Mouse (Mus musculus) heart, postnatal 36 days (tissue): Measurements from ENCODE around the gene Erf. TPM values are rescaled to one million over a fixed set of nuclear protein-coding genes. Genes with fewer than 3 reads are reported as not detected.

ENCODE experiments used
- DNase-seq, 2 experiments: peaks; one replicate each; pipeline ENCODE4 v3.0.0; 2021 to 2022
- intact Hi-C: fragments of 180-260 bp; cut with DNase I; formaldehyde crosslinking; loops from one replicate; pipeline ENCODE4 v1.15.1; 2025
- microRNA-seq, 2 experiments: library from miRNA; unstranded; fragments of <30 nt; microRNA quantifications; one replicate each; pipeline ENCODE4 v1.2.0; 2021; ENCODE audit warnings: borderline number of aligned reads in 2 of 2
- total RNA-seq, 2 experiments: library from RNA; stranded (reverse); gene quantifications; 2 replicates each; pipeline ENCODE4 v1.2.3; 2021

Gene Erf
- total RNA-seq, 2 experiments from 2014 or later: 22.3 to 26.2 TPM

- intact Hi-C loops: no loop called here
- peak; percentile 95 for DNase-seq
Measured at GRCm38 (mm10) chr7:25219756-25220456, 30.7 kb downstream of the Erf start.

DNA sequence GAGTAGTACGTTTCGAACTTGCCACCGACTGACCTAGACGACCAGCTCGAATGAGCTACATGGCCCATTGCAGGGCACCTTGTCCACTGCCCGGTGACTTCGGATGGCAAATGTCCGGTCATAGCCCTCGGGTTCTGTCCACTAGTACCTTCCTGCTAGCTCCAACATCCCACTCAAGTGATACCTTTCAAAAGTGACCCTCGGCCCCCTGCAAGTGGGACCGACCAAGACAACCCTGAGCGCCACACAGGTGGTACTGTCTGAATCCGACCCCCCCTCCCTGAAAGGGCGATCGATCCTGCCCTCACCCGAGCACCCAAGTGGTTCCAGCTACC is 31.2 kb downstream of the Erf start:
- DNase-seq: no peak
- intact Hi-C loops: no loop called here

DNA sequence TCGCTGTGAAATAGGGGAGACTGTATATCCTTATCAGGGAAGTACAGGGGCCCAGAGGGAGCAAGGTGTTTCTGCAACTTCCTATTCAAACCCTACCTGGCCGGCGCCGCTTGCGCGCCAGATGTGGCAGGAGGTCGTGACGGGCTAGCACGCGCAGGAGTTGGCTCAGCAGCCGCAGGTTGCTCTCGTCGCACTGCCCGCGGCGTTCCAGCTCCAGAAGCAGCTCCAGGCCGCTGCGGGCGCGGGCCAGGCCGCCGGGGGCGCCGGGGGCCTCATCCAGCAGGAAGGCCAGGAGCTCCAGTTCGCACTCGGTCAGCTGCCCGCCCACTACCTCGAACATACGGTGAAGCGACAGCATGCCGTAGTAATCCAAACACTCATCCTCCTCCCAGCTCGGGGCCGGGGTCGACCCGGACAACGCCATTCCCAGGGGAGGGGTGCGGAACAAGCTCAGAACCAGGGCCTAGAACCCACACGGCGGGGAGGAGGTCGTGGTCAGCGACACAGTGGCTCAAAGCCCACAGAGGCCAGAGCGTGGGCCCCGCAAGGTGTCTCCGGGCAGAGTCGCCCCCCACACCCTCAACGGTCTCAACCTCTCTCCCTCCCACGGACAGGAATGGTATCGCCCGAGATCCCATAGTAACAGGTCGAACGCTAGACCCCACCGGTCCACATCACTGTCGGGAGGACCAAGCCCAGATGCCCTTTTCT is 31.7 kb downstream of the Erf start:
- intact Hi-C loops: no loop called here
- peak in 1 of 2 experiments; percentile 55 for DNase-seq

- DNase-seq: no peak
- intact Hi-C loops: no loop called here
Measured at GRCm38 (mm10) chr7:25217653-25218395, 32.7 kb downstream of the Erf start.

- no peak for DNase-seq
- intact Hi-C loops: no loop called here
Measured at GRCm38 (mm10) chr7:25214172-25214571, 36.4 kb downstream of the Erf start.

GRCm38 (mm10) chr7:25213099-25213498 is 37.5 kb downstream of the Erf start:
- intact Hi-C loops: no loop called here
- no peak for DNase-seq

DNA sequence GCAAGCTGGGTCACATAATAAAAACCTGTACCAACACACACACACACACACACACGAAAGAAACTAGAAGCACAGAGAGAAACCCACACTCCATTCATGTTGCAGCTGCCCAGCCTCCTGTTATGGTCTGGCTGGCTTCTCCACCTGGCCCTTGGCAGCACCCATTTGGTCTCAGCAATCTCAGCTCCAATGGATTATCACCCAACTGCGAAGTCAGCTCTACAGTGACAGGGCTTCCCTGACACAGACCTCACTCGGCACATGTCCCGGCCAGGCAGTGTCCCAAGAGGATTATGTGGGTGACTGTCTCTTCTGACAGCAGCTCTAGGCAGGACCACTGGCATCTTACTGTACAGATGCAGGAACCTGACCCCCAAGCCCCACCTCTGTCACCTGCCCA is 40.1 kb downstream of the Erf start:
- no peak for DNase-seq
- intact Hi-C loops: no loop called here

GRCm38 (mm10) chr7:25209161-25209622 is 41.4 kb downstream of the Erf start:
- DNase-seq: no peak
- intact Hi-C loops: no loop called here

DNA sequence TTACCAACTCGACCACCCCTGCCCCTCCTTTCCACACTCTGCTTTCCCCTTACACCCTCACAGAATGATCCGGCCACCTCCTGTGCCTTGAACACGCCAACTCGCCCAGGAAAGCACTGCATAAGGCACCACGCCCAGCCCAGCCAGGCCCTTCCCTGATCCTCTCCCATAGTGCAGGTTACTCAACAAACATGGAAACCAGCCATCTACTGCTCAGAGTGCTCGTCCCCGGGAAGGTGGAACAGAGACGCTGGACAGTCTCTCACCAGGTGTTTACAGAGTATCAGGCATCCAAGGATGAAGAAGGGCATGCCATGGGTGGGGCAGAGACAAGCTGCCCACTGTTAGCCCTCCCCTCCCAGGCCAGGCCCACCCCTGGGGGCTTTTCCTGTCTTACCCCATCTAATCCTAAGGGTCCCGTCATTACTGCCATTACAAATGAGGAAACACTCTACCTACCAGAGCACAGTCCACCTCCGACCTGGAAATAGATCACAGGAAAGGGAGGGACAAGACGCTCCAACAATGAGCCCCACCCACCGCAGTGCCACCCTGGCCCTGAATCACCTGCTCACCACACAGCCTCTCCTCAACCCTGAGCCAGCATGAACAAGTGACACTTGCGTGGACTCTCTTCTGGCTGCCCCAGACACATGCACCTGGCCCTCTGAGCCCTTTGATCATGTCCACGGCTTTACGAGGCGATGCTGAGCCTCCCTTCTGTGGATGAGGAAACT is 44.3 kb downstream of the Erf start:
- DNase-seq: peak in 1 of 2 experiments; percentile 33
- intact Hi-C loops: no loop called here

DNA sequence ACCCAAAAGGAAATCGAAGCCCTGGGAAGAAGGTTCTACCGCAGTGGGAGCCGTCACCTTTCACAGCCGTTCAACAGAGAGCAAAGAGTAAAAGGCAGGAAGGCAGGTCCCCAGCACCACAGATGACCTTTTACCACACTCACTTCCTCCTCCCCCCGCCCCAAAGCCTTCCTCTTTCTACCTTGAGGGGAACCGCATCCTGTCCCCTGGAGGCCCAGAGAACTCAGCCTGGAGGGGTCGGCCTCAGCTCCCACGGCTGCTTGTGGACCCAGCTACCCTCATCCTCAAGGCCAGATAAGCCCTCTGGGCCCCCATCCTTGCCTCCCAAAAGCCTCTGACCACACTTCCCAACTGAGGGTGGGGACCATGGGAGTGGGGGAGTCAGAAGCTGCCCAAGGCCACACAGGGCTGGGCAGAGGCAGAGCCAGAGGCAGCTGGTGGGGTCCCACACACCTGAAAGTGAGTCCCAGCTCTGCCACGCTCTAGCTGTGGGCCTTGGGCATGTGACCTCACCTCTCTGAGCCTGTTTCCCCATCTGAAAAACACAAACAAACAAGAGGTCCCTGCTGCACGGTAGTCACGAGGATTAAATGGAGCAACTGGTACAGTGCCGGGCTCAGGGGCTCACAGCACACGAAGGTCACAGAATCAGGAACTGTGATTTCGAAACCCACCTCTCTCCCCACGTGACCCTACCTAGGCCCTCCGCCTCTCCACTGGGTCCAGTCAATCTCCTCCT is 45.0 kb downstream of the Erf start:
- no peak for DNase-seq
- intact Hi-C loops: no loop called here

DNA sequence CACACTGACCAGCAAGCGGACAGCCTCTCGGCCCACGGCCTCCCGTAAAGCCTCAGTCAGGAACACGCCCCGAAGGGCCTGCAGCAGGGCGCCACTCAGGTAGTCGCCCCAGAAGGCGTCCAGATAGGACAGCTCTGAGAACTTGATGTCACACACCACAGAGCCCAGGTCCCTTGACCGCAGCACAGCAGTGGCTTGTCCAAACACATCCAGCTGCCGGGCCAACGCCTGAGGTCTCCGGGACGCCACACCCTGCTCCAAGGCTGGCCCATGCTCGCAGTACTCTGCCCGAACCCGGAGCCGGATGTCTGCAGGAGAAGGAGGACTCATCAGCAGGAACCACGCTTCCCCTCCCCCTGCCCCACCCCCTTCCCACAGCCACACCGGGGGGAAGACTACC is 46.9 kb downstream of the Erf start:
- DNase-seq: no peak
- intact Hi-C loops: no loop called here

- intact Hi-C loops: no loop called here
- DNase-seq: no peak
Measured at GRCm38 (mm10) chr7:25197384-25198018, 53.1 kb downstream of the Erf start.

GRCm38 (mm10) chr7:25196107-25196506 is 54.5 kb downstream of the Erf start:
- intact Hi-C loops: no loop called here

DNA sequence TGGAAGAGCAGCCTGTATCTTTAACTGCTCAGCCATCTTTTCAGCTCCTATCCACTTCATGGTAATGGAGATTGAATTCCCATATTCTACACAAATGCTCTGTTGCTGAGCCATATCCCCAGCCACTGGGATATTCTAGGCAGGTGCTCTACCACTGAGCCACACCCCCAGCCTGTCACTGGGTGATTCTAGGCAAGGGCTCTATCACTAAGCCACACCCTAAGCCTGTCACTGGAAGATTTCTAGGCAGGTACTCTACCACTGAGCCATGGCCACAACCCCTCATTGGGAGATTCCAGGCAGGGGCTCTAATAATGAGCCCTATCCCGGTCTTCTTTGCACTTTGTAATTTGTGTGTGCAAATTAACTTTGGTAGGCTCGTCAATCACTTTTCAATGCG is 55.4 kb downstream of the Erf start:
- intact Hi-C loops: no loop called here
- DNase-seq: no peak

More at GRCm38 (mm10) chr7:25196107-25196506, 54.5 kb downstream of the Erf start:
- no peak for DNase-seq

Small RNA genes within 50 kb of the gene (microRNA-seq; reads per million reads assigned to microRNA genes)
- gene Mir7048: 0 reads per million in 2 experiments

Other genes with a start within 250 kb of the Erf start
- under 1 TPM; 0.35 to 0.67 TPM for gene Atp1a3, start 244.8 kb downstream of the Erf start, total RNA-seq
- gene Grik5, start 178.4 kb downstream of the Erf start, total RNA-seq: 1 to 10 TPM; 4.4 to 5.7 TPM
- gene Zfp574, start 178.2 kb downstream of the Erf start, total RNA-seq: 10 to 100 TPM in 1 of 2 experiments, 1 to 10 TPM in 1; 9.8 to 10.7 TPM
- gene Pou2f2, start 71.0 kb downstream of the Erf start, total RNA-seq: under 1 TPM; 0.53 to 0.68 TPM
- gene Dedd2, start 30.1 kb downstream of the Erf start, total RNA-seq: 10 to 100 TPM; 17.3 to 22.2 TPM
- 1 to 10 TPM; 8.9 to 10.0 TPM for gene Zfp526, start 29.3 kb downstream of the Erf start, total RNA-seq
- gene Gsk3a, start 12.9 kb downstream of the Erf start, total RNA-seq: 10 to 100 TPM; 67.5 to 69.2 TPM
- 10 to 100 TPM; 63.7 to 68.7 TPM for gene Cic, start 16.9 kb upstream of the Erf start, total RNA-seq
- gene Pafah1b3, start 47.2 kb upstream of the Erf start, total RNA-seq: 1 to 10 TPM; 3.7 to 5.1 TPM
- gene Prr19, start 50.6 kb upstream of the Erf start, total RNA-seq: not detected
- not detected for gene Tmem145, start 55.3 kb upstream of the Erf start, total RNA-seq
- 10 to 100 TPM; 30.4 to 31.1 TPM for gene Megf8, start 66.4 kb upstream of the Erf start, total RNA-seq
- not detected for gene Cnfn, start 119.0 kb upstream of the Erf start, total RNA-seq
- 10 to 100 TPM; 53.3 to 57.8 TPM for gene Lipe, start 147.9 kb upstream of the Erf start, total RNA-seq
- not detected for gene Cxcl17, start 162.1 kb upstream of the Erf start, total RNA-seq
- gene Ceacam1, start 226.8 kb upstream of the Erf start, total RNA-seq: 10 to 100 TPM; 12.0 to 15.8 TPM